Comparison of ENCODE assay signal across 9 mouse cellular contexts in genomic region chr15:4085600-4086384, GRCm38 (mm10). TPM values are rescaled to one million over a fixed set of nuclear protein-coding genes. Genes with fewer than 3 reads are reported as not detected.
DNase-seq lines count a peak whose midpoint lies in the region; ATAC-seq lines count a peak whose summit lies in the region.
"Had no signal": no experiment of that assay in that cellular context is flagged by ENCODE, and none has a peak within 500 bp of the region (broad histone marks: within the 10 kb centered on the region; RNA-seq: fewer than 3 reads in every experiment).

No protein-coding gene starts in this region.

- ATAC-seq in common myeloid progenitor, adult 5-6 weeks (replicated peaks; ENCODE audit: low read depth, poor library complexity, severe bottlenecking): 0 out of 2 replicates have a peak, but pooled peaks have one; percentile 25

- intact Hi-C loops in left cerebral cortex, postnatal 4 days (cut with DNase I): no loop called here
- intact Hi-C loops in left cerebral cortex, postnatal 36 days (cut with DNase I): no loop called here

- peak; percentile 5 for DNase-seq in adrenal gland, postnatal 14 days
- DNase-seq in adrenal gland, postnatal 4 days (ENCODE audit: low spot score in 2 of 2): no peak
- DNase-seq in left cerebral cortex, postnatal 4 days: peak; percentile 66
- no peak for DNase-seq in left cerebral cortex, postnatal 36 days (ENCODE audit: low spot score in 2 of 2)
- peak; percentile 39 for DNase-seq in retina, postnatal 1 day
- no peak for DNase-seq in urinary bladder, postnatal 25 days (ENCODE audit: low spot score)
- DNase-seq in heart, adult 18-20 months: no peak
- DNase-seq: liver, embryonic 13.5 days had no signal

RNA-seq across cellular contexts. Expression of gene Oxct1, which starts 59.6 kb away (rescaled TPM):
- total RNA-seq in adrenal gland, postnatal 14 days (2021): 162 and 172 TPM in 2 replicates
- 100 to 1,000 TPM in 1 of 2 experiments, 10 to 100 TPM in 1; 79.8 to 111 TPM for total RNA-seq in adrenal gland, postnatal 4 days (2021)
- total RNA-seq in left cerebral cortex, postnatal 4 days (2021): 100 to 1,000 TPM; 404 to 414 TPM
- 100 to 1,000 TPM; 327 to 348 TPM for total RNA-seq in left cerebral cortex, postnatal 36 days (2021)
- 243 and 253 TPM in 2 replicates for total RNA-seq in common myeloid progenitor, adult 5-6 weeks (2017)
- total RNA-seq in heart, adult 18-20 months (2021): 1,000 to 10,000 TPM; 1,232 to 1,451 TPM

Comparison
In these comparisons a context has a peak if more than half of its experiments do, and no peak if none do; other contexts are left out.
1. DNase-seq: peak in adrenal gland, postnatal 14 days (single experiment), left cerebral cortex, postnatal 4 days (single experiment) and retina, postnatal 1 day (single experiment); none in adrenal gland, postnatal 4 days (0 of 2), left cerebral cortex, postnatal 36 days (0 of 2), urinary bladder, postnatal 25 days (single experiment) and heart, adult 18-20 months (0 of 2).